Mouse (Mus musculus): ENCODE measurements around the gene Sfxn4.
A peak's percentile ranks its signal among the peaks of the same experiment; 100 is the strongest.

The Sfxn4 gene

DNA sequence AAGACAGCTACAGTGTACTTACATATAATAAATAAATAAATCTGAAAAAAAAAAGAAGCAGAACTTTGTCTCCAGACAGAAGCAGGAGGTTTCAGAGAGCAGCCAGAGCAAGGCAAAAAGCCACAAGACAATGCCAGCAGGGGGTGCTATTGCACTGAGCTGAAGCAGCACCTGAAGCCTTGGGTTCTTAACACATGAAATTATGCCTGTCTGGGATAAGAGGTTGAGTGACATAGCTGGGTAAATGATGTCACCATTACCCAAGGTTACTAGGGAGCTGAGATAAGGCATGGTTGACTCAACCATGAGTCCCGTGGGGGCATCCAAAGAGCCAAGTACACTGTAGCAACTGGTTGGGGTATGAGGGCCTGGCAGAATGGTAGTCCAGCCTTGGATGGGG lies 23.5 kb downstream of the Sfxn4 start:
- peak; percentile 68 for DNase-seq (ENCODE audit: low read depth)

- DNase-seq (ENCODE audit: low read depth), result no peak
Observed at GRCm38 (mm10) chr19:60818677-60819076, 42.6 kb downstream of the Sfxn4 start.

- no peak for DNase-seq (ENCODE audit: low read depth)
Observed at GRCm38 (mm10) chr19:60813133-60813532, 48.1 kb downstream of the Sfxn4 start.

DNA sequence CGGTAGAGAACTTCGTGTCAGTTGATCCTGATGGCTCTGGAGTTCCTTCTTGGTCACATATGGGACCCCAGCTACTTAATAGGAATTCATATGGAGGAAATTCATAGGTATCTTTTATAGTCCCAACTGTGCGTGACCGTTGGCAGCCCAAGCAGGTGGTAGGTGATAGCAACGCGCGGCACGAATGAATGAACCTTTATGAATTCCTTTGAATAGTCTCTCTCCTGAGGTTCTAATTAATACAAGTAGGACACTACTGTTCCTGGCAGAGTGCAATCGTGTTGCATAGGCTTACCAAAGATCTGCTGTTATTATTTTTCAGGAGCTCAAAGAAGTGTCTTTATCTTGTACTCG lies 49.3 kb downstream of the Sfxn4 start:
- DNase-seq (ENCODE audit: low read depth), result no peak

DNA sequence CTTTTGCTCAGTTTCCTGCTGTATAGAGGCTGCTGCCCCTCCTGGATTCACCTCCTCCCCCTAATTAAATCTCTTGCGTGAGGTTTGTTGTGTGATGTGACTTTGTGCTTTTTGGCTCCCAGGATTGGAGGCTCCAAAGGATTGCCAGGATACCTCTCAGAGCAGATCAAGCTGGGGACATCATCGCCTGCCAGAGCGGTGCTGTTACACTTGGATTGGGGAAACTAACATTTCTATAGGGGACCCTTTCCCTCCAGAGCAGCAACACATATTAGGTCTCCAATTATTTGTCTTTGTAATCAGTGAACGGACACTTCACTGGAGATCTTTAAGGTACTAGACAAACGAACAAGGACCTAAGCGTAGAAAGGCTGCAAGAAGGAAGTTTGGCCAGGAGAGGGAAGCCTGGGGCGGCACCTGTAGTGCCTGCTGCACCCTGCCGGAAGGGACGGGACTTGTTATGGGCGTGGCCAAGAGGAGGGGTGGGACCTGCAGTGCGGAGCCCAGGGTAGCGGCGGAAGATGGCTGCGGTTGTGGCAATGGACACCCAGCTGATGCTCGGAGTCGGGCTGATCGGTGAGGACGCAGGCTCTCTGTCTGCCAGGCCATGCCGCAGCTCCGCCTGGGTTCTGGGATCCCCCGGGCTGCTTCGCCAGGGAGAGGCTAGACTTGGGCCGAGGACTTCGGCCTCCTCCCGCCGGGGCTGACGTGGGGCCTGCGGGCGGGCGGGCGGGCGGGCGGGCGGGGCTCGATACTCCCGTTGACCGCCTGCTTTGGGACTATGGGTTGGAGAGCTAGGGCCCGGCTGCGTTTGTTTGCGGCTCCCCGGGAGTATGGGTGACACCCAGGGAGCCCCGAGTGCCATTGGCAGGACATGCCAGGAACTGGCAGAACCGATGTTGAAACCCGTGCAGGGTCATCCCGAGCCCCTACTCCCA lies 49.9 kb downstream of the Sfxn4 start, which contains the start of gene Fam45a:
Fam45a (plus strand) TSS at position 488 of the 938 bp plus-strand sequence.
- peak; percentile 81 for DNase-seq (ENCODE audit: low read depth)

DNA sequence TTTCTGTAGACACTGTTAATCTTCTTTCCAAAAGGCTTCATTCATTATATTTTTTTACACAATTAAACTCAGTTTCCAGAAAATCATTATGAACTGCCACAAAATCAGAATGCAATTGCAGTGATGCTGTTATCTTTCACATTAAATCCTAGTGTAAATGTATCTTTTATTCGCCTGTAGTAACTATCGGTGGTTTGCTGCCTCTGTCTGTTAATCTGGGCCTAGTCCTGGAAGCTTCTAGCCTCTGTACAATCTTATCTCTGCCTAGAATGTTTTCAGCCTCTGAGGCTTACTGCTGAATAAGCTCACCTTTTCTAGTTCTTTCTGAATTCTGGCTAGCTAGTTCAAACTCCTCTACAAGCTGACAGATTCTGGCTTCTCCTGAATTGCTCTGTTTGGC lies 51.4 kb downstream of the Sfxn4 start:
- DNase-seq (ENCODE audit: low read depth), result no peak

DNA sequence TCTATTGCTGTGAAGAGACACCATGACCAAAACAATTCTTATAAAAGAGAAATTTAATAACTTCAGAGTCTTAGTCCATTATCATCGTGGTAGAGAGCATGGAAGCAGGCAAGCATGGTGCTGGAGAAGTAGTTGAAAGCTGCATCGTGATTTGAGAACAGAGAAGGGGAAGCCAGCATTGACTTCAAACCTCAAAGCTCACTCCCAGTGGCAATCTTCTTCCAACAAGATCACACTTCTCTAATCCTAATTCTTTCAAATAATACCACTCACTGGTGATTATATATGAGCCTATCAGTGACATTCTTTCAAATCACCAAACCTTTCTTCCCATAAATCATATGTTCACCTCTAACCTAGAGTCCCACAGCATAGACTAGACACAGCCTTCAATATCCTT lies 56.4 kb downstream of the Sfxn4 start:
- DNase-seq (ENCODE audit: low read depth), result no peak

GRCm38 (mm10) chr19:60799867-60800569 lies 61.3 kb downstream of the Sfxn4 start:
- DNase-seq (ENCODE audit: low read depth), result no peak

GRCm38 (mm10) chr19:60797415-60797814 lies 63.9 kb downstream of the Sfxn4 start:
- DNase-seq (ENCODE audit: low read depth), result no peak

- no peak for DNase-seq (ENCODE audit: low read depth)
Observed at GRCm38 (mm10) chr19:60795244-60795643, 66.0 kb downstream of the Sfxn4 start.

DNA sequence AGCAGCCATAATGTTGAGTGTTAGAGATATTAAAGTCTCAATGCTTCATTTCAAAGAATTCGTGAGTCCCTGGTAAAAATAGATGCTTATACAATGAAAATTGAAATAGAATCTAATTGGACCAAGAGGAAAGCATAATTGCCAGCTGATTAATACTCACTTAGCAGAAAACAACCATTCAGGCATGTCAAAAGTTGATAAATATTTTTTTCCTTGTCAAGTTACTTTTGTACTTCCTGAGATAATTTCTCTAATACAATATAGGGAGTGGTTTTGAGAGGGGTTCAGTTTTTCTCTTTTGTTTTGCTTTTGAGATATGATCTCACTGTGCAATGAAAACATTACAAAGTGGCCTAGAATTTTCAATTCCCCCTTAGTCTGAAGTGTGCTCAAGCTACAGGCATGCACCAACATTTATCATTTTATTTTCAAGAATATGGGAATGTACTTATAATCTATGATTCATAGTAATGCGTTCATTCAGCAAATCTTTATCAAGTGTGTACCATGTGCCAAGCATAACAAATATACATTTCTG lies 68.0 kb downstream of the Sfxn4 start:
- DNase-seq (ENCODE audit: low read depth), result no peak

DNA sequence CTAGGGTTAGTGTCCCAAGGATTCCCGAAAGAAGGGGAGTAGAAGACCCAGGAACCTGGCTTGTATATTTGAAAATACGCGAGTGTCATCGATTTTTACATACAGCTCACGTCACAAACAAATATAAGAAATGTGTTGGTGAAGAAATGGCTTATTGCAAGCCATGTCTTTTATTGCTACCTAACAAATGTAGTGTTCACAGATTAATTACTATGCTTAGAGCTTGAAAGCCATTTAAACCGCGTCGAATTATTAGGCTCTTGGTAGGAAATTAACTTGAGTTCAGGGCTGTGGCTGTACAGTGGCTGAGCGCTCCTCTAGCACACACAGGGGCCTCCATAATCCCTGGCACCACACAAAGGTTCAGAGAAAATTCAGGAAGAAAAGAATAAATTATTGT lies 70.1 kb downstream of the Sfxn4 start:
- no peak for DNase-seq (ENCODE audit: low read depth)

GRCm38 (mm10) chr19:60790551-60791161 lies 70.6 kb downstream of the Sfxn4 start, which contains the start of gene Eif3a:
TSS of gene Eif3a (minus strand) at chr19:60790658.
- peak; percentile 85 for DNase-seq (ENCODE audit: low read depth)

GRCm38 (mm10) chr19:60789919-60790506 lies 71.3 kb downstream of the Sfxn4 start:
- DNase-seq (ENCODE audit: low read depth), result no peak

GRCm38 (mm10) chr19:60789452-60789851 lies 71.8 kb downstream of the Sfxn4 start:
- DNase-seq (ENCODE audit: low read depth), result no peak

- no peak for DNase-seq (ENCODE audit: low read depth)
Observed at GRCm38 (mm10) chr19:60788214-60788960, 72.9 kb downstream of the Sfxn4 start.

GRCm38 (mm10) chr19:60787465-60788150 lies 73.7 kb downstream of the Sfxn4 start:
- DNase-seq (ENCODE audit: low read depth), result no peak

Data from c-Kit-positive CD71-negative TER-119-negative erythroid progenitor cells, embryonic 14.5 days (primary cell).